Mouse (Mus musculus) heart, postnatal 36 days (tissue): ENCODE data around the gene Gm9603. TPM values are rescaled to one million over a fixed set of nuclear protein-coding genes. Genes with fewer than 3 reads are reported as not detected.
"Not testable (repeated sequence)": the region's sequence is repeated elsewhere in the genome, so short reads cannot be mapped to it uniquely, and the experiment has no call there.

ENCODE experiments used
- DNase-seq, 2 experiments: peaks; one replicate each; pipeline ENCODE4 v3.0.0; 2021 to 2022
- intact Hi-C: fragments of 180-260 bp; cut with DNase I; formaldehyde crosslinking; loops from one replicate; pipeline ENCODE4 v1.15.1; 2025
- total RNA-seq, 2 experiments: library from RNA; stranded (reverse); gene quantifications; 2 replicates each; pipeline ENCODE4 v1.2.3; 2021

Gene Gm9603
- not detected for total RNA-seq

GRCm38 (mm10) chr14:5687357-5687756 lies at the start of gene Gm9603:
Gm9603 (minus strand) TSS chr14:5687457.
- DNase-seq, intact Hi-C loops: not testable (repeated sequence)

GRCm38 (mm10) chr14:5632928-5633327 lies 54.3 kb downstream of the Gm9603 start, which contains the start of gene Gm8265:
Gm8265 (minus strand) TSS chr14:5633028.
- DNase-seq, intact Hi-C loops: not testable (repeated sequence)

Other genes with a start within 250 kb of the Gm9603 start
- gene Gm3194, start 232.0 kb downstream of the Gm9603 start, total RNA-seq, result under 1 TPM in 1 of 2 experiments, not detected in 1; 0.50 TPM
- not detected for gene Gm8246, start 209.6 kb downstream of the Gm9603 start, total RNA-seq
- not detected for gene Gm3187, start 203.2 kb downstream of the Gm9603 start, total RNA-seq
- under 1 TPM; 0.17 to 0.35 TPM for gene Gm3488, start 185.8 kb downstream of the Gm9603 start, total RNA-seq
- not detected for gene Gm3532, start 149.0 kb downstream of the Gm9603 start, total RNA-seq
- not detected for gene Gm8265, start 54.4 kb downstream of the Gm9603 start, total RNA-seq
- gene Gm3373, start 54.1 kb upstream of the Gm9603 start, total RNA-seq, result under 1 TPM; 0.19 to 0.27 TPM
- under 1 TPM in 1 of 2 experiments, not detected in 1; 0.67 TPM for gene Gm3383, start 120.5 kb upstream of the Gm9603 start, total RNA-seq
- gene Gm3424, start 142.9 kb upstream of the Gm9603 start, total RNA-seq, result not detected
- under 1 TPM in 1 of 2 experiments, not detected in 1; 0.25 TPM for gene Gm8237, start 192.9 kb upstream of the Gm9603 start, total RNA-seq